Mouse (Mus musculus) myocyte (in vitro differentiated cells): ENCODE data around the gene Smyd3. TPM values are rescaled to one million over a fixed set of nuclear protein-coding genes. Genes with fewer than 3 reads are reported as not detected.

Experiments
- H3K27me3 ChIP-seq: one replicate; pipeline ENCODE4 v1.6.1; 2011; ENCODE audit not compliant: control insufficient read depth, insufficient read depth, insufficient read length
- H3K36me3 ChIP-seq: one replicate; pipeline ENCODE4 v1.6.1; 2011; ENCODE audit not compliant: control insufficient read depth, insufficient read depth
- H3K4me2 ChIP-seq: one replicate; pipeline ENCODE4 v1.6.1; 2011; ENCODE audit warnings: low read depth, control low read depth
- H3K4me3 ChIP-seq: one replicate; pipeline ENCODE4 v1.5.1; 2011; ENCODE audit warnings: mild to moderate bottlenecking, control low read depth, moderate library complexity
- H3K79me2 ChIP-seq: one replicate; pipeline ENCODE4 v1.6.1; 2011; ENCODE audit not compliant: control insufficient read depth, insufficient read depth
- H3ac ChIP-seq: one replicate; pipeline ENCODE4 v1.6.1; 2011; ENCODE audit not compliant: control insufficient read depth, insufficient read length
- CEBPB ChIP-seq: IDR thresholded peaks from 2 replicates; pipeline ENCODE4 v1.6.1; 2011; ENCODE audit warnings: mild to moderate bottlenecking, moderate library complexity; ENCODE audit not compliant: poor library complexity, insufficient read depth, severe bottlenecking
- E2F4 ChIP-seq: IDR thresholded peaks from one replicate; pipeline ENCODE4 v1.6.1; 2011; ENCODE audit warnings: mild to moderate bottlenecking, control low read depth, moderate library complexity; ENCODE audit not compliant: insufficient read depth
- MAX ChIP-seq: IDR thresholded peaks from one replicate; pipeline ENCODE4 v1.6.1; 2011; ENCODE audit warnings: low read depth, mild to moderate bottlenecking, control low read depth
- MYOD1 ChIP-seq, 3 experiments: IDR thresholded peaks; one replicate each; pipeline ENCODE4 v1.6.1; 2011; ENCODE audit warnings: control low read depth in 2 of 3, low read depth in 2 of 3, mild to moderate bottlenecking in 2 of 3, moderate library complexity in 1 of 3; ENCODE audit not compliant: insufficient read length in 2 of 3, control insufficient read depth in 1 of 3
- MYOG ChIP-seq, 3 experiments: IDR thresholded peaks; one replicate each; pipeline ENCODE4 v1.6.1; 2011; ENCODE audit warnings: control low read depth in 2 of 3, low read depth in 2 of 3, mild to moderate bottlenecking in 2 of 3; ENCODE audit not compliant: insufficient read length in 2 of 3, control insufficient read depth in 1 of 3, insufficient read depth in 1 of 3
- POLR2A ChIP-seq: IDR thresholded peaks from one replicate; pipeline ENCODE4 v1.6.1; 2011; ENCODE audit warnings: low read depth, mild to moderate bottlenecking, control low read depth, moderate library complexity; ENCODE audit not compliant: insufficient read length
- POLR2AphosphoS2 ChIP-seq: IDR thresholded peaks from one replicate; pipeline ENCODE4 v1.6.1; 2011; ENCODE audit warnings: low read depth, control low read depth; ENCODE audit not compliant: insufficient read length
- REST ChIP-seq: IDR thresholded peaks from one replicate; pipeline ENCODE4 v1.6.1; 2011; ENCODE audit warnings: mild to moderate bottlenecking, control low read depth, moderate library complexity; ENCODE audit not compliant: insufficient read depth, insufficient read length
- SRF ChIP-seq: IDR thresholded peaks from one replicate; pipeline ENCODE4 v1.6.1; 2011; ENCODE audit warnings: low read depth; ENCODE audit not compliant: control insufficient read depth, insufficient read length
- TCF12 ChIP-seq: IDR thresholded peaks from one replicate; pipeline ENCODE4 v1.6.1; 2011; ENCODE audit warnings: mild to moderate bottlenecking, control low read depth; ENCODE audit not compliant: poor library complexity, insufficient read depth, severe bottlenecking
- TCF3 ChIP-seq: IDR thresholded peaks from one replicate; pipeline ENCODE4 v1.6.1; 2011; ENCODE audit warnings: low read depth, control low read depth; ENCODE audit not compliant: insufficient read length
- USF1 ChIP-seq: IDR thresholded peaks from one replicate; pipeline ENCODE4 v1.6.1; 2011; ENCODE audit warnings: low read depth, mild to moderate bottlenecking, control low read depth, moderate library complexity
- polyA plus RNA-seq: library from polyadenylated mRNA; unstranded; fragments of >200 nt; fragmentation: generic; extraction: Trizol; gene quantifications from one replicate; pipeline ENCODE4 v1.2.1, GENCODE M21; 2012; ENCODE audit warnings: missing spikeins

Smyd3 gene
- polyA plus RNA-seq, 1 experiment, result 22.7 TPM

DNA sequence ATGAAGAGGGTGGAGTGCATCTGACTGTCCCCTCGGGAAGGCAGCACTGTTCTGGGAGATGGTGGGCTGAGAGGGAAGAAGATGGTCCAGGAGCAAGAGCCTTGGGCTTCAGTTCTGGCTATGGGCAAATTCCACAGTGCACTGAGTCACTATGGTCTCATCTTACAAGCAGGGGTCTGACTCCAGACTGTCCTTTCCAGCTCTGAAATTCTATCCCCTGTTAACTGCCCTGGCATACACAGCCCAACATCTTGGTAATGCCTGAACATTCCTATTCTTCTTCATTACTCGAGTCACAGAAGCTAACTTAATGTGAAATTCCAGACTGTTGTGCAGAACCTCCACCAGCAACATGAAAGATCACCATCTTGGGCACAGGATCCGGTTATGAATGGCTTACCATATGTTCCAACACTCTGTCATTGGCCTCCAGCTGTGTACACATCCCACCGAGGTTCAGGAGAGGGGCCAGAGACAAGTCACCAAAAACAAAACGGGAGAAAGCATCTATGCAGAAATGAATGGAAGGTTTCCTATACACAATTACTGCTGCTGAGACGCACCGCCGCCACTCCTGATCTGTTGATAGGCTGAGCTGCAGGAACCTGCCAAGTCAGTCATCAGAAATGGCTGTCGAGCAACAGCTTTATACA is 517.8 kb downstream of the Smyd3 start:
- Histone ChIP-seq H3K36me3 (no peaks in the 10 kb centered on the region), H3ac (no peak overlapping the region), H3K4me3 (no peak overlapping the region), H3K4me2 (peak overlapping the region; percentile 86), H3K79me2 (no peaks in the 10 kb centered on the region), H3K27me3 (no peaks in the 10 kb centered on the region)
- TF ChIP-seq POLR2A (peak; percentile 25), MAX (no peak), POLR2AphosphoS2 (no peak), MYOD1 (IDR thresholded peaks at IDR 0.05; ENCODE audit: control insufficient read depth in 1 of 3, insufficient read length in 2 of 3, low read depth in 2 of 3) (peak in 1 of 3 experiments; percentile 48), SRF (peak; percentile 5), MYOG (IDR thresholded peaks at IDR 0.05; ENCODE audit: control insufficient read depth in 1 of 3, insufficient read depth in 1 of 3, insufficient read length in 2 of 3, low read depth in 2 of 3) (no peak), TCF12 (no peak)

GRCm38 (mm10) chr1:178997870-178998269 is 520.0 kb downstream of the Smyd3 start:
- Histone ChIP-seq H3K36me3 (no peaks in the 10 kb centered on the region), H3K4me3 (no peak overlapping the region), H3ac (no peak overlapping the region), H3K79me2 (no peaks in the 10 kb centered on the region), H3K27me3 (no peaks in the 10 kb centered on the region), H3K4me2 (peak overlapping the region; percentile 39)
- no peak for TF ChIP-seq CEBPB
- no peak for TF ChIP-seq MAX
- no peak for TF ChIP-seq MYOD1 (IDR thresholded peaks at IDR 0.05; ENCODE audit: control insufficient read depth in 1 of 3, insufficient read length in 2 of 3, low read depth in 2 of 3)
- no peak for TF ChIP-seq USF1
- no peak for TF ChIP-seq TCF12
- TF ChIP-seq MYOG (IDR thresholded peaks at IDR 0.05; ENCODE audit: control insufficient read depth in 1 of 3, insufficient read depth in 1 of 3, insufficient read length in 2 of 3, low read depth in 2 of 3), result no peak
- no peak for TF ChIP-seq SRF
- no peak for TF ChIP-seq E2F4
- no peak for TF ChIP-seq POLR2AphosphoS2
- TF ChIP-seq TCF3, result no peak
- no peak for TF ChIP-seq REST
- no peak for TF ChIP-seq POLR2A

GRCm38 (mm10) chr1:178994263-178994662 is 523.6 kb downstream of the Smyd3 start:
- no peak overlapping the region for H3K4me3 ChIP-seq
- no peaks in the 10 kb centered on the region for H3K27me3 ChIP-seq
- TF ChIP-seq TCF3 (no peak), MYOD1 (IDR thresholded peaks at IDR 0.05; ENCODE audit: control insufficient read depth in 1 of 3, insufficient read length in 2 of 3, low read depth in 2 of 3) (no peak), USF1 (no peak), MAX (no peak), POLR2A (no peak), CEBPB (no peak), E2F4 (no peak), SRF (no peak), MYOG (IDR thresholded peaks at IDR 0.05; ENCODE audit: control insufficient read depth in 1 of 3, insufficient read depth in 1 of 3, insufficient read length in 2 of 3, low read depth in 2 of 3) (no peak), TCF12 (no peak), REST (no peak), POLR2AphosphoS2 (no peak)
- H3ac ChIP-seq, result no peak overlapping the region
- H3K79me2 ChIP-seq, result no peaks in the 10 kb centered on the region
- H3K4me2 ChIP-seq, result no peak overlapping the region
- no peaks in the 10 kb centered on the region for H3K36me3 ChIP-seq

DNA sequence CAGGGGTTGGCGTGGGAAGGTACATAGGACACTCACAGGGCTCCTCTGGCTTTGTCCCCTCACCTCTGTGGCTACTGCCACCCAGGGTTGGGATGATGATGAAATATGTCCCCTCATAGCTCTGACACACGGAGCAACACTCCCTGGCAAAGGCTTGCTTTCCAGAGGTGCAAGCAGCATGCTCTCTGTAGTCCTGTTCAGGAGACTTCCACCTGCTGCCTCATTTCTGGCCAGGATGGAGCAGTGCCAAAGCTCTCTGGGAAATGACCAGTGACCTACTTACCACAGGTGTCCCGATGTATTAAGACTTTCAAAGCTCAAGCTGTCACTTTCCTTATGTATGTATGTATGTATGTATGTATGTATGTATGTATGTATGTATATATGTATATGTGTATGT is 525.3 kb downstream of the Smyd3 start:
- Histone ChIP-seq H3ac (no peak overlapping the region), H3K36me3 (no peaks in the 10 kb centered on the region), H3K4me2 (no peak overlapping the region), H3K27me3 (no peaks in the 10 kb centered on the region), H3K4me3 (no peak overlapping the region), H3K79me2 (no peaks in the 10 kb centered on the region)
- TF ChIP-seq POLR2AphosphoS2 (no peak), CEBPB (no peak), TCF3 (no peak), USF1 (no peak), TCF12 (no peak), MYOD1 (IDR thresholded peaks at IDR 0.05; ENCODE audit: control insufficient read depth in 1 of 3, insufficient read length in 2 of 3, low read depth in 2 of 3) (no peak), E2F4 (no peak), REST (no peak)

DNA sequence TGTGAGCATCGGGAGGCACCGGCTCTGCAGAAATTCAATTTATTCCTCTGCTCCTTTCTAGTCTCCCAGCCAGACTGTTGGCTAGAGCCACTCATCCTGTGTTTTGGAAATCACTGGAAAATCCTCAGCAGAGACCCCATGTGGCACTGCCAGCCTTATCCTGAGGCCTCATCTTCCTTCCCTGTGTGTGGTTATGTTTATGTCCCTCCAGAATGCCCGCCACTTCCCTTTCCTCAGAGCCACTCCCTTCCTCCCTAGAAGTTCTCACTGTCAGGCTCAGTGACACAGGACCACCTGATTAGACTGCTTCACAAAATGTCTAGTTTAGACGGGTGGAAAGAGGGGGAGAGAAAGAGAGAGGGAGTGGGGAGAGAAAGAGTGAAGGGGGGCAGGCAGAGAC is 526.4 kb downstream of the Smyd3 start:
- Histone ChIP-seq H3K27me3 (no peaks in the 10 kb centered on the region), H3ac (no peak overlapping the region), H3K36me3 (no peaks in the 10 kb centered on the region), H3K4me2 (no peak overlapping the region), H3K4me3 (no peak overlapping the region), H3K79me2 (no peaks in the 10 kb centered on the region)
- no peak for TF ChIP-seq E2F4
